Mouse (Mus musculus) CH12.LX (cell line): ENCODE results near the gene Socs7.

Experiments
- CHD1 ChIP-seq: IDR thresholded peaks from 2 replicates; pipeline ENCODE4 v1.6.1; 2012; ENCODE audit warnings: low read depth, low read length, improper control_type of control experiment, inconsistent platforms
- CTCF ChIP-seq, 2 experiments: IDR thresholded peaks in 1 of 2; conservative IDR thresholded peaks in 1 of 2; 2 replicates each; pipeline ENCODE4 v1.5.1; 2011 to 2012; ENCODE audit warnings: low read depth in 2 of 2, low read length in 2 of 2, improper control_type of control experiment in 1 of 2, inconsistent platforms in 1 of 2, mild to moderate bottlenecking in 1 of 2, moderate library complexity in 1 of 2
- EP300 ChIP-seq: IDR thresholded peaks from 2 replicates; pipeline ENCODE4 v1.6.1; 2011; ENCODE audit warnings: low read length, improper control_type of control experiment
- HCFC1 ChIP-seq: IDR thresholded peaks from 2 replicates; pipeline ENCODE4 v1.6.1; 2012; ENCODE audit warnings: low read depth, mild to moderate bottlenecking, inconsistent platforms, low read length, improper control_type of control experiment
- PAX5 ChIP-seq: IDR thresholded peaks from 2 replicates; pipeline ENCODE4 v1.6.1; 2012; ENCODE audit warnings: low read length, inconsistent platforms, mixed read lengths
- POLR2A ChIP-seq: IDR thresholded peaks from 2 replicates; pipeline ENCODE4 v1.6.1; 2011; ENCODE audit warnings: low read depth, mild to moderate bottlenecking, improper control_type of control experiment, low read length
- SIN3A ChIP-seq: IDR thresholded peaks from 2 replicates; pipeline ENCODE4 v1.6.1; 2012; ENCODE audit warnings: low read length, improper control_type of control experiment, inconsistent platforms
- USF1 ChIP-seq: IDR thresholded peaks from 2 replicates; pipeline ENCODE4 v1.6.1; 2014; ENCODE audit warnings: low read depth, mild to moderate bottlenecking, inconsistent platforms, low read length, improper control_type of control experiment

DNA sequence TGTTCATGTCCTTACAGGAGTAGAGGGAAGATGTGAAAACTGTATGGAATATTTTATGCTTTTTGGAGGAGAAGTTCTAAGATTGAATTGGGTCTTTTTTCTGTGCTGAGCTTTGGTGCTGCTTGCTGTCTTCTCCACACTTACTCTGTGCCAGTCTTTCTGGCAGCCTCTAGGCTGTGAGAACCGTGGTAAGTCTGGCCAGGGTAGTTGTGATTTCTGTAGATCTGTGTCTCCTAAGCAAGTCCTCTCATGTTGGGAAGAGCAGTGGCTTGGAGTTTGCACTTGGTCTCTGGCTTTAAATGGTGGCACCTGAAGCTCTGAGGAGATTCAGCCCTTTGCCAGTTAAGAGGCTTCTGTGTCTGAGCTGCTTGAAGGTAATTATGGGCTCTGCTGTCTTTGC lies 3.2 kb downstream of the Socs7 start:
- no peak for TF ChIP-seq HCFC1
- no peak for TF ChIP-seq PAX5
- no peak for TF ChIP-seq CTCF (conservative IDR thresholded peaks at IDR 0.05 in 1 of 2, IDR thresholded peaks at IDR 0.05 in 1 of 2; ENCODE audit: low read depth in 2 of 2, low read length in 2 of 2)
- no peak for TF ChIP-seq SIN3A
- TF ChIP-seq POLR2A = no peak
- no peak for TF ChIP-seq USF1
- no peak for TF ChIP-seq CHD1
- TF ChIP-seq EP300 = no peak
